Mouse (Mus musculus): ENCODE measurements around the gene Palmd.

Gene Palmd

GRCm38 (mm10) chr3:116968540-116968997, at the start of gene Palmd:
Gene Palmd, minus strand, starts transcription at chr3:116968987.
- peak; percentile 7 for DNase-seq (ENCODE audit: low spot score)

- DNase-seq (ENCODE audit: low spot score) = no peak
Observed at GRCm38 (mm10) chr3:117010182-117010581, 41.4 kb upstream of the Palmd start.

- DNase-seq (ENCODE audit: low spot score) = no peak
Observed at GRCm38 (mm10) chr3:117007340-117007739, 38.6 kb upstream of the Palmd start.

GRCm38 (mm10) chr3:117006636-117007035, 37.8 kb upstream of the Palmd start:
- DNase-seq (ENCODE audit: low spot score) = no peak

- no peak for DNase-seq (ENCODE audit: low spot score)
Observed at GRCm38 (mm10) chr3:117003379-117003778, 34.6 kb upstream of the Palmd start.

- no peak for DNase-seq (ENCODE audit: low spot score)
Observed at GRCm38 (mm10) chr3:117001686-117002485, 33.1 kb upstream of the Palmd start.

DNA sequence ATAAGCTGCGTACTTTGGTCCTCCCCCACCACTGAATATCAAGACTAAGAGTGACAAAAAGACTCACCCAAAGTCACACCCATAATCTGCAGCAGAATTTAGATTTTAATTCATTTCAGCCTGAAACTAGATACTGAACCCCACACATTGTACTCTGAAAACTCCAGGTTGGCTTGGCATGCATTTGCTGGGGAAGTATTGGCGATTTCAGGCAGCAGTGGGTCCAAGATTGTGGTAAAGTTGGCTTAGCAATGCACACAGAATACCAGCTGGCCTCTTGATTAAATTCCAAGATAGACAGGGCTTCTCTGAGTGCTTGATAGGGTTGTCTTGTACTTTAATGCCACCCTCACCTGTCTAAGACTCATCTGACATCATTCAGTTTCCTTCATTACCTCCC, 24.2 kb upstream of the Palmd start:
- DNase-seq (ENCODE audit: low spot score) = no peak

DNA sequence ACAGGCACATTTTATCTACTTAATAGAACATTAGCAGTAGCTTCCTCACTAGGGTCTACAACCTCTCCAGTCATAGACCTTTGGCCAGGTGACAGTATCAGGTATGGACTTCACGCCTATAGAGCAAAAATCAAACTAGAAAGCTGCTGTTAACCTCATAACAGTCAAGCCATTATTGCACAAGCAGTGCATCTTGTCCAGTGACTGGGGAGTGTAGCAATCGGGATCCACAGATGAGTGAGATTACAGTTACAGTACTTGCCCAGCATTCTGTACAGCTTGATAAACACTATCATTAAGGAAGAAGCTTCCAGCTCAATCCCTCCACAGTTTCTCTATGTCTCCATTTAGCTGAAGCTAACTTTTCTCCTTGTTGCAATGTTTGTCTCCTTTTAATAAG, 22.4 kb upstream of the Palmd start:
- DNase-seq (ENCODE audit: low spot score) = no peak

DNA sequence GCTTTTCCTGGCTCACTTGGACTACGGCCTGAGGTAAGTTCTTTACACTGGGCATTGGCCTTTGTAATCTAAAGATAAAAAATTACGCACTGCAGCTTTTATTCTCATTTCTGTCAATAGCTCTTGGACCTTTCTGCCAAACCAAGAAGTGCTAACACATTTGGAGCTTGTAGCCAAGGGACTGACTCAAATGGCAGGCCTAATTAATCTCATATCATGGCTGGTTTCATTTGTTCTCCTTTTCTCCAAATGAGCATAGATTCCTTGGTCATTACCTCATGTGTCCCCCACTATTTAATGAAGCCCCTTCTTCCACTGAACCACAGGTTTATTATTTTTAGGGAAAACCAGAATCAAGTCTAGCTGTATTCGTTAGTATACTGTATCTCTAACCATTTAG, 19.4 kb upstream of the Palmd start:
- no peak for DNase-seq (ENCODE audit: low spot score)

DNA sequence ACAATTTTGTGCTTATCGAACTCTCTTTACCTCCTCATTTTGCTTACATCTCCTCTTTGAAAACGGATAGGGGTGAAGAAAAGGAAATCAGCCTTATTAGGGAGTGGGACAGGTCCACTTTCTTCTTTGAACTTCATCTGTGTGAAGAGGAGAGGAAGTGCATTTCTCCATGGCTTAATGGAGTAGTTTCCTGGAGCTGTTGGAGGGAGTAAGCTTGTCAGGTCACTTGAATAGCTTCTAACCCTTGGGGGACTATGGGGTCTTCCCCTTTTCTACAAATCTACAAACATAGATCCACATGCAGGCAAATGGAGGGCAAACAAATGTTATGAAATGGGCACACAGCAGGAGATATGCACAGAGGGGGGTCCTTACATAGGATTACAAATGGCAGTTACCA, 17.7 kb upstream of the Palmd start:
- no peak for DNase-seq (ENCODE audit: low spot score)

- DNase-seq (ENCODE audit: low spot score) = no peak
Observed at GRCm38 (mm10) chr3:116985741-116986140, 17.0 kb upstream of the Palmd start.

DNA sequence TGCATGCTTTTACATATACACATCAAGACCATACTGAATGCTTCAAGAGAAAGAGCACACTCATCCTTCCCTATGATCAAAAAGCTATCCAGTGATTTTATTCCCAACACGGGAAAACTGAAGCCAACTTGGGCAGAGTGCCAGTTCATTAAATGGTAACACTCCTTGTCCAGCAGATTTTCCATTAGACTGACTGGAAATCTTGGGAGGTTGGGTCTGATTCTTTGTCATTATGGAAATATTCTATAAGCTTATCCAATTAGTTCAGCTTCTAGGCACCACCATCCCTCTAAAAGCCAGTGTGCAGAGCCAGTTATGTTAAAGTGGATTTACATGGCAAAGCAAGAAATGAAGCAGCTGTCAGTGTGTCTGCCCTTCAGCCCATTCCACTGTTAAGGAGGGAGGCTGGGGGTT, 16.3 kb upstream of the Palmd start:
- DNase-seq (ENCODE audit: low spot score) = no peak

- DNase-seq (ENCODE audit: low spot score) = no peak
Observed at GRCm38 (mm10) chr3:116981811-116982575, 13.2 kb upstream of the Palmd start.

DNA sequence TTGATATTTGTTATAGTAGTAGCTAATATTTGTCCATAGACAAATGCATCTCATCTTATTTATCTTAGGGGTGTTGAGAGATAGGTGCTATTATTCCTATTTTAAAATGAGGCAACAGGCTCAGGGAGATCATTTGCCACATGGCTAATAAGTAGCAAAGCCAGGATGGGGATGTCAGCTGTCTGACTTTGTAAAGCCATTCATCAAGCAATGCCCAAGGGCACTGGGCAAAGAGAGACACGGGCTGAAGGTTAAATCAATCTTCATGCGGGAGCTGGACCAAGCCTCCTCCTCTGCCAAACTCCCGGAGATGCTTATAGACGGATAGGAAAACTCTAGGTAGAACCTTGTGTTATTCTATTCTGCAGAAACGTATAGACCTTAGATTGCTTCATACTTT, 999 bp upstream of the Palmd start:
- DNase-seq (ENCODE audit: low spot score) = no peak

- no peak for DNase-seq (ENCODE audit: low spot score)
Observed at GRCm38 (mm10) chr3:116969003-116969402, 216 bp upstream of the Palmd start.

- no peak for DNase-seq (ENCODE audit: low spot score)
Observed at GRCm38 (mm10) chr3:116967967-116968366, 820 bp downstream of the Palmd start, which contains the start of gene 4930455H04Rik. Gene 4930455H04Rik, plus strand, starts transcription at chr3:116968267.

DNA sequence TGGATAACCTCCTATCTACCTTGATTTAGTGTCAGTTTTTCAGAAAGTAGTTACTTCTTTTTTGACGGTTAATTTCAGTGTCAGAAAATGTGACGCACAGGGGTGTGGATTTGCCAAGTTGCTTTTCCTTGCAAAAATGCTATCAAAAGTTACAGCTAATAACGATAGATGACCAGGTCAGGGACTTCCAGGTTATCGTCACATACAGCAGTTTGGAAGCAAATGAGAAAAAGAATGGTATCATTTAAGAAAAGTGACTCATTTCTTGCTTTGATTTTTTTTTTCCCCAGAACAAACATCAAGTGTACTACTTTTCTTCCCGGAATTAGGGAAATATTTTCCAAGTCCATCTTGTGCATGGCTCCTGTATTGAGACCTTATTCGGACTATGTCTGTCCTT, 1.4 kb downstream of the Palmd start:
- no peak for DNase-seq (ENCODE audit: low spot score)

DNA sequence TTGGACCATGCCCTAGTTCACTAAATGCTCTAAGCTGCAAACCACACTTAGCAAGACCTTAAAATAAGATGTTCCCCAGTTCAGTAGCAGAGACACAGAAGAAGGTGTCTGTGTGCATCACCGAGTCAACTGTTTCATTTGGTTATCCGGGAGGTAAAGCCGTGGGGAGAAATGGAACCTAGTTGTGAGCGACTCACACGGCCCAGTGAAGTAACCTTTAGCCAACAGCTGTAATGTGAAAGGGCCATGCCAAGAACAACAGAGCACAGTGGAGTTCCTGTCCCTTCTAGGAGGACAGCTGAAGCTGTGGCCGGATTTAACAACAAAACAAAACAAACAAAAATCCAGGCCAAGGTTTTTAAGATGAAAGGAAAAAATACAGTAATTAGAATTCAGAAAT, 2.0 kb downstream of the Palmd start:
- no peak for DNase-seq (ENCODE audit: low spot score)

DNA sequence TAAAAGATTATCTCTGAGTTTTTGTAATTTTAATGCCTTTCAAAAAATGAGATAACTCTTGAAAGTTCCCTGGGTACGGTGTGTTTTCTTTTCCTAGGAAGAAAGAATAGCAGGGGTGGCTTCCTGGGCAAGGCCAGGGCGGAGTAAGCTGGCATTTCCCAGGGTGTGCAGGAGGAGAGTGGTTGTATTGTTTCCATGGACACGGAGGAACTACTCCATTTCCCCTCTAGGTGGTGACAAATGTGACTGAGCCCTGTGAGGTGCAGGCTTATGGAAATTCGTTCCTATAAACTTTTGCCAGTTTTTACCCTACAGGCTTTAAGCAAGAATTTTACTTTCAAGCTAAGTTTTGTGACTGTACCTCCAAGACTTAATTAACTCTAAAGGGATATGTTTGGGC, 2.6 kb downstream of the Palmd start:
- no peak for DNase-seq (ENCODE audit: low spot score)

GRCm38 (mm10) chr3:116964426-116964825, 4.4 kb downstream of the Palmd start:
- no peak for DNase-seq (ENCODE audit: low spot score)

DNA sequence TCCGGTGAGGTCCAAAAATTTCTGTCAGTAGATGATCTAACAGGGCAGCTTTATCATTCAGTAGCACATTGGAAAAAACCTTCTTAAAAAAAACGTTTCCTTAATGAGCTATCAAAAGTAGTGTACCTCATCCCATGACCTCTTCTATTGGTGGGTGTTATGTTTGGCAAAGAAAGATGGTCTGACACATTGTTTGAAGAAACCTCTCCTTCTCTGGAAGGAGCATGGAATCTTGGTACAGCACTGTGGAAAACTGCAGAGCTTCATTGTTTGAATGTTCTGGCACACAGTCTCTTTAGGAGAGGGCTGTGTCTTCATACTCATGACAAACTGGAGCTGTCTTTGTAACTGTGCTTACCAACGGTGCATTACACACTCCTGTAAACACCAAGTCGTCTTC, 5.6 kb downstream of the Palmd start:
- DNase-seq (ENCODE audit: low spot score) = no peak

DNA sequence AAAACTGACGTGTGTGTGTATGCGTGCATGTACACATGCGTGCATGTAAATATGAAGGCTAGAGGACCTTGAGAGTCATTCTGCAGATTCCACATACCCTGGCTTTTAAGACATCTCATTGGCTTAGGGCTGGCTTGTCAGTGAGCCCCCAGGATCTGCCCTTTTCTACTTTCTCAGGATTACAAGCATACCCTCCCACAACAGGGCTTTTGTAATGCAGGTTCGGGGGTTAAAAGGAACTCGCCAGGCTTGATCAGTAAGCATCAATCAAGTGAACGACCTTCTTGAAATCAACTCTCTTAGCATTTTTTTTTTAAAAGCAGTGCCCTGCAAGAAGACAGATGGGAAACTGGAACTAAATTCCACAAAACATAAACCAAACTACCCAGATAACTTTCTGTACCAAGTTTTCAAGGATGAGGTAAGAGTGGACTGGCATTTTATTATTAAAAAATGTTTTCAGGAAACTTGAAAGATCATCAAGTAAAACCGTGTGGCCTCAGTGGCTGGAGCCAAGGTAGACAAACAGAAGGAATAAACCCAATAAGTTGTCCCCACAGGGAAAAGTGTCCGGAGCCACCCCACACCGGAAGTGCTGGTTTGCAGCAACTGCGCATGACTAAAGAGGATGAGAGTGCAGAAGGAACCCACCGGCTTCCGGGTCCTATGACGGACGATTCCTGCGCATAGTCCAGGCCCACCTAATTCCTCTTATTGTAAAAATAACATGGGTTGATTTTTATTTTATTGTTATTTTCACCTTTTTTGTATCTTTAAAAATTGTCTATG, 7.2 kb downstream of the Palmd start:
- peak; percentile 44 for DNase-seq (ENCODE audit: low spot score)

Data from testis, postnatal 14 days (tissue).